Mouse (Mus musculus) cortical plate, adult 2 months (tissue): ENCODE measurements around the gene Cfap97d1.

Experiments used
- CTCF ChIP-seq: fragments of 200-500 bp; IDR thresholded peaks from 2 replicates; pipeline ENCODE4 v1.5.1; 2011; ENCODE audit warnings: mild to moderate bottlenecking, control low read depth, low read length; ENCODE audit not compliant: insufficient read depth; ENCODE audit errors: extremely low read depth
- POLR2A ChIP-seq: fragments of 200-500 bp; IDR thresholded peaks from 2 replicates; pipeline ENCODE4 v1.6.1; 2011; ENCODE audit warnings: mild to moderate bottlenecking, low read length, control low read depth; ENCODE audit not compliant: insufficient read depth; ENCODE audit errors: extremely low read depth

GRCm38 (mm10) chr11:101966965-101967614 lies 17.0 kb upstream of the Cfap97d1 start, which contains the start of gene Sost:
- TF ChIP-seq POLR2A (no peak), CTCF (no peak)
